Mouse (Mus musculus) retina, adult 2 months (tissue): ENCODE data around the gene Cfap126.

Source experiments
- DNase-seq: peaks from one replicate; pipeline ENCODE4 v3.0.0-alpha.2; 2012; ENCODE audit warnings: low read depth, low spot score

Cfap126 gene

GRCm38 (mm10) chr1:171094424-171094823, 19.3 kb upstream of the Cfap126 start:
- no peak for DNase-seq

- no peak for DNase-seq
Observed at GRCm38 (mm10) chr1:171096110-171096964, 17.4 kb upstream of the Cfap126 start.

DNA sequence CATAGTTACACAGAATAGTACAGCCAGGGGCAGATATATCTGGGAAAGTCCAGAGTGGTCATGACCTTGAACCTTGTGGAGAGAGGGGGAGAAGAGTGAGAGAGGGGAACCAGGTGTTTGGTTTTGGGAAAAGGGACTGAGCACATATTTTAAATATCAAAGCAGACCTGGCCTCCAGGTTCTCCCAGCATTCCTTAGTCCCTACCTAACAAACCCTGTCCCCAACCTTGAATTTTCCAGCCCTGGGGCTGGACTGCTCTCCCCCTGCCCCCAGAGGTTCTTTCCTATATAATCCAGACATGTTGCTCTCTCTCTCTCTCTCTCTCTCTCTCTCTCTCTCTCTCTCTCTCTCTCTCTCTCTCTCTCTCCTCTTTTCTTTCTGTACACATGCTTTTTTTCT, 16.6 kb upstream of the Cfap126 start:
- no peak for DNase-seq

DNA sequence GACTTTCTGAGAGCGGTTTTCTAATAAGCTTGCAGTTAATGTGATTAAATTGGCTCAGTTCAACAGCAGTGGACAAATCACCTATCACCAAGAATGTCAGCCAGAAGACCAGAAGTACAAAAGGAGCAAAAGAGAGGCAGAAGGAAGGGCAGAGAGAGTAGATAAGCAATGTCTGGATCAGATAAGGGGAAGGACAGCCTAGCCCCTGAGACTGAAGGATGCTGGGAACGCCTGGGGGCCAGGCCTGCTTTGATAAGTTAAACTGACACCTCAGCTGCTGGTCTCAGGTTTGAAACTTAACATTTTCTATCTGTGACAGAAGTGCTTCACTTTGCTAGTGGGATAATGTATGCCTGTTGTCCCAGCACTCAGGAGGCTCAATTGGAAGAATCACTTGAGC, 16.1 kb upstream of the Cfap126 start:
- no peak for DNase-seq

DNA sequence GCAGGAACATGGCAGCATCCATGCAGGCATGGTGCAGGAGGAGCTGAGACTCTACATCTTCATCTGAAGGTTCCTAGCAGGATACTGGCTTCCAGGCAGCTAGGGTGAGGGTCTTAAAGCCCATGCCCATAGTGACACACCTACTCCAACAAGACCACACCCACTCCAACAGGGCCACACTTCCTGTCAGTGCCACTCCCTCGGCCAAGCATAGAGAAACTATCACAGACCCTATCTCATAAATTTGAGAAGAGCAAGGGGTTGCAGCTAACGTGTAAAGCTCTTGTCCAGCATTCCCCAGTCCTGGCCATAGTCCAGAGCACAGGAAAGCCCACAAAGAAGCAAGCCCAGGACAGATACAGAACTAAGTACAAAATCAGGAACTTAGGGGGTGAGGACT, 12.7 kb upstream of the Cfap126 start:
- DNase-seq: no peak

GRCm38 (mm10) chr1:171101733-171102546, 11.8 kb upstream of the Cfap126 start:
- DNase-seq: peak; percentile 76

GRCm38 (mm10) chr1:171102547-171103177, 11.1 kb upstream of the Cfap126 start:
- DNase-seq: peak; percentile 68

DNA sequence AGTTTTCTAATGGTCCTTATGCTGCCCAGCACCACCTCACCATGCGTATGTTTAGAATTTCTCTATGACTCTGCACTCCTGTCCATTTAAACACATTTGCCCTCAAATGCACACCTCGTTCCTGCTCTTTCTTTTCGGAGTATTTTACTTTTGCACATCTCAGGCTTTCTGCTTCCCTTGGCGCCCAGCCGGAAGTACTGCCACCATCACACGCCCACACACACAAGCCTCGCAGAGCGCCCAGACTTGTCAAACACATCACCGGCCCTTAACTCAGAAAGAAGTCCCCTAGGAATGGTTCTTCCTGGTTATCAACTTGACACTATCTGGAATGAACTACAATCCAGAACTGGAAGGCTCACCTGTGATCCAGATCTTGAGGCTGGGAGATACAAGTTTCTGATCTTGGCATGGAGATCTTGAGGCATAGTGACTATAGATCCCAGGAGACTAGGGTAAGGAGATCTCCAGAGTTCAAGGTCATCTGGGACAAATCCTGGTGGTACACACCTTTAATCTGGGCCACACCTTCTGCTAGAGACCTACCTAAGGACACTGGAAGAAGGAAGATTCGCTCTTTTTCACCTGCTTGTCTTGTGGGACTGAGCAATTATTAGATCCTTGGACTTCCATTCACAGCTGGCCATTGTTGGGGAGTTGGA, 10.4 kb upstream of the Cfap126 start:
- no peak for DNase-seq

DNA sequence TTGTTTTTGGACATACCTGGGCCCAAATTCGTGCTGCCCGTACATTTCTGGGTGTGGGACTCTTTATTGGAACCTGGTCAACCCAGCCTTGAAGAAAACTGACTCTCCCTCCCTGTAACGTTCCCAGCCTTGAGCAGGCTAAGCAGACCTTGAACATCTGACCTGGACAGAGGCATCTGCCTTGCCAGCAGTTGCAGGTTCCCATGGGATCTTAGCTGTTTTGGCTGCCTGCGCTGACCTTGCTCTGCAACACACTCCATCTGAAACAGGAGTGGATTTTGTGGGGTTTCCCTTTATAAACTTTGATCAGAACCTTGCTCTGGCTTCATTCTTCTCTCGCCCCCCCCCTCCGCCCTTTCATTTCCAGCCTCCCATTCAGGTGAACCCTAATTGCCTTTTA, 8.5 kb upstream of the Cfap126 start:
- no peak for DNase-seq

GRCm38 (mm10) chr1:171109620-171110019, 4.1 kb upstream of the Cfap126 start:
- no peak for DNase-seq

DNA sequence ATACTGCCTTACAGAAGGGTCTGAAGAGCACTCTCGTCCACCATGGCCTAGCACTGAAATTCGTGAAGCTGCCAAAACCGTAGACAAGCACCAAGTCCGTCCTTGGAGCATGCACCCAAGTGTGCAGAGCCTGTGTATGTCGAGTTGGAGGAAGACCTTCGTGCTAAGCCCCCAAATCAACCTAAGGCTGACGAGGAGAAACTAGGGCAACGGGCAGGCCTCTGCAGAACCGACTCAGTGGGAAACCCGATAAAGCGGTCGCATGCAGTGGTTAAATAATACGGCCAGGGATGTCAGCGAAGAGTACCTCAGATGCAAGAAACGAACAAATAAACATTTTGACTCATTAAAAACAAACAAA, 3.1 kb upstream of the Cfap126 start:
- DNase-seq: no peak

- DNase-seq: peak; percentile 90
Observed at GRCm38 (mm10) chr1:171111020-171111780, 2.5 kb upstream of the Cfap126 start.

DNA sequence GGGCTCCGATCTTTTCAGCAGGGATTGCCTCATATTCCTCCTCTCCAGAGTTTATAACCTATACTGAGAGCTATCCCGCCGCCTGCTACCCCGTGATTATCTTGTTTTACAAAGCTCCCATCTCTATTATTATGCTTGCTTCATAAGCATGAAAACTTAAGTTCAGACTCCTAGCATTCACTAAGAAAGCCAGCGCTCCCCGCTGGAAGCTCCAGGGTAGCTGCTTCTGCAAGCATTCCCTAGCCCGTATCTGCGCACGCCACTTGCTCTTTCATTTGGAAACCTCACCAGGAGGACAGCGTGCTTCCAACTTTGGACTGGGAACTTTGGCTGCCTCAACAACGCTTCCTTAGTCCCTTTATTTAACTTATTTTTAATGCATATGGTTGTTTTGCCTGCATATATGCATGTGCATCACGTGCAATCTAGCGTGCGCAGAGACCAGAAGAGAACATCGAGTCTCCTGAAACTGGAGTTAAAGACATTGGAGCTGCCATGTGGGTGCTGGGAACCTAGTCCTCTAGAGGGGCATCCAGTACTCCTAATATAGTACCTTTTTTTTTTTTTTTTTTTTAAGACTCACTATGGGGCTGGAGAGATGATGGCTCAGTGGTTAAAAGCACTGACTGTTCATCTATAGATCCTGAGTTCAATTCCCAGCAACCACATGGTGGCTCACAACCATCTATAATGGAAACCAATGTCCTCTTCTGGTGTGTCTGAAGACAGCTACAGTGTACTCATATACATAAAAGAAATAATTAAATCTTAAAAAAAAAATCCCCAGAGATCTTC, 1.7 kb upstream of the Cfap126 start:
- no peak for DNase-seq

GRCm38 (mm10) chr1:171112986-171113385, 732 bp upstream of the Cfap126 start:
- DNase-seq: no peak

DNA sequence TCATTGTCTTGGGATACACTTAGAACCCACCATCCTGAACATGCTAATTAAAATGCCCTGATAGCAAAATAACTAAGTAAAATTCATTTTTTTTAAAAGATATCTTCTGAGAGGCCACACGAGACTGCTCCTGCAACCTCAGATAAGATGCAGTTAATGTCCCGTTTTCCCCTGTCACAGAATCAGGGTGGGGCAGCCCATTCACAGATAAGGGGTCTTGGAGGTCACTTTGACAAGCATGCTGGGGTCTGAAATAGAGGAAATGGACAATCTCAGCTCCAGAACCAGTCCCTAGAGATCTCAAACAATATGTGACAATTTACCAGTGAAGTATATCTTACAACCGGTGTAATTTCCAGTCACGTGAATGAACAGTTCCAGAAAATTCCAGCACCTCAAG, 2.6 kb downstream of the Cfap126 start:
- DNase-seq: no peak

- peak; percentile 73 for DNase-seq
Observed at GRCm38 (mm10) chr1:171118269-171118684, 4.6 kb downstream of the Cfap126 start.

- DNase-seq: no peak
Observed at GRCm38 (mm10) chr1:171118996-171119395, 5.3 kb downstream of the Cfap126 start.

DNA sequence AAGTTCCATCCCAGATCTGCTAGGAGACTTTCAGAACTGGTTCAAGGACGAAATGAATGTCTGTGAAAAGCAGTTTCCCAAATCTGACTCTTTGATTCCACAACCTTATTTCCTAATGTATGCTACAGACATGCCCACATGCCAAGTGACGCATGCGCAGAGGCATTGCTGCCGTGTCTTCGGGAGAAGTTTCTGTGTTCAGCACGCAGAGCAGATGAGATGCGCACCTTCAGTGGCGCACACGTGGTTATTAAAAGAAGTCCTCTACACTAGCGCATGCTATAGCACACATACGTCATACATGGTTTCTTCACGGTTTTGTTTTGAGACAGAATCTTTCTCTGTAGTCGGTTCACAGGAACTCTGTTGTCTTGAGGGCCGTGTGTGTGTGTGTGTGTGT, 5.7 kb downstream of the Cfap126 start:
- no peak for DNase-seq

- no peak for DNase-seq
Observed at GRCm38 (mm10) chr1:171120893-171121292, 7.2 kb downstream of the Cfap126 start.

- DNase-seq: no peak
Observed at GRCm38 (mm10) chr1:171121839-171122238, 8.1 kb downstream of the Cfap126 start.
